Mouse (Mus musculus): Measurements from ENCODE around the gene Dynlt1c. TPM values are rescaled to one million over a fixed set of nuclear protein-coding genes. Genes with fewer than 3 reads are reported as not detected.
A peak's percentile ranks its signal among the peaks of the same experiment; 100 is the strongest.
"Not testable (repeated sequence)": the region's sequence is repeated elsewhere in the genome, so short reads cannot be mapped to it uniquely, and the experiment has no call there.

Dynlt1c gene
- polyA plus RNA-seq (2016; fragmentation: Nextera tagmentation; extraction: Ambion mirVana) = 56.1 and 69.7 TPM in 2 replicates

DNA sequence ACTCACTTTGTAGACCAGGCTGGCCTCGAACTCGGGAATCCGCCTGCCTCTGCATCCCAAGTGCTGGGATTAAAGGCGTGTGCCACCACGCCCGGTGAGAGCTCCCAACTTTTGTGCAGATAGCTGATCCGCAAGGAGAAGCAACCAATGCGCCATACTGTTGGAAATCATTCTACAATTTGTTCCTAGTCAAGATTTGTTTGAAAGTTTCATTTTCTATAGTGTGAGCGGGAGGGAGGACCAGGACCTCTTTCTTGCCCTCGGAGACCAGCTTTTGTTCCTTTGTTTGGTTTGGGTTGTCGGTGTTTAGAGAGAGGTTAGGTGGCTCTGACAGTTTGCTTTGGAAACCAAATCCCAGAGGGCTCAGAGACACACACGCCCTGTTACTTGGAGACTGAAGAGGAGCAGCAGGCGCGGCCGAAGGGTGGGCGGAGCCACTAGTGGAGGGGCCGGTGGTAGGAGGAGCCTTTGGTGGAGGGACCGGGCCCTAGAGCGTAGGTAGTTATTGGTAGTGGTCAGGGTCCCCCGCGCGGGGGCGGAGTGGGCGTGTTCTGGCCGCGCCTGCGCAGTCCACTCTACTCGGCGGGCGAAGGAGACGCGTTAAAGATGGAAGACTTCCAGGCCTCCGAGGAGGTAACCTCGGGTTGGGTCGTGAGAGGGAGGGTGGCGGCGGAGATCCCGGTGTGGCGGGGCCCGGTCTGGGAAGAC, at the start of gene Dynlt1c:
Dynlt1c (plus strand) TSS at position 468 of the 708 bp plus-strand sequence.
- H3K27ac ChIP-seq (replicated peaks); H3K4me1 ChIP-seq; H3K27me3 ChIP-seq; H3K9ac ChIP-seq (replicated peaks); H3K9me3 ChIP-seq; H3K36me3 ChIP-seq: not testable (repeated sequence)
- peak within 1 kb of the TSS; percentile 37 for H3K4me3 ChIP-seq
- WGBS = 10% methylated on average over 30 of the region's 40 CpGs
- ATAC-seq (ENCODE audit: low FRiP score, low read depth) = peak; percentile 97
- H3K4me2 ChIP-seq (replicated peaks) = peak within 1 kb of the TSS; percentile 42

DNA sequence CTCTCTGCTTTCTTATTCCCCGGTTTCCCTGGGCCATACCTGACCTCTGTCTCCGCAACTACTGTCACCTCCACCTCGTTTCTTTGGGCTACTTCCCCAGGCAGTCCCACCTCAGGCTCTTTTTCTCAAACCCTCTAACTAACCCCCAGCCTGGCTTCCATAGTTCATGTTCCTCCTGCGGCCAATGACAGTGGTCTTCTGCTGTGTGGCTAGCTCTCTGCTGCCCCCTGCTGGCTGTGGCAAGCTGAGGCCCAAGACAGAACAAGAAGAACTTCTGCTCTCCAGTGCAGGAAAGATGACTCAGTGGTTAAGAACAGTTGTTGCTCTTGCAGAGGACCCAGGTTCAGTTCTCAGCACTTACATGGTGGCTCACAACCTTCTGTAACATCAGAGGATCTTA, 47.7 kb upstream of the Dynlt1c start:
- ATAC-seq (ENCODE audit: low FRiP score, low read depth) = peak; percentile 76
- no CpG with 5 or more reads among the region's 4 CpGs for WGBS

DNA sequence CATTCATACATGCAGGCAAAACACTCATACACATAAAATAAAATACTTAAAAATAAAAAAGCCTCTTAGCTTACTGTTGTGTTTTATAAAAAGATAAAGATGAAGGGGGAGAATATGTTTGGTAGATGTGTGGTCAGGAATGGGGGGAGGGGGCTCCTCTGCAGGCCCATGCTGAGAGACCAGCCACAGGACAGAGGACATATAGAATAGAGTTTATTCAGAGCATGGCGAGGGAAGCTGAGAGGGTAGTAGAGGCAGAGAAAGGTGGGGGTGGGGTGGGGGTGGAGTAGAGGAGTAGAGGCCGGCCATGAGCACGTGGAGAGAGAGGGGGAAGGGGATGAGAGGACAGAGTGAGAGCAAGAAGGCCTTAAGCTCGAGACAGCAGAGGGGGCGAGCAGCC, 47.2 kb upstream of the Dynlt1c start:
- H3K27me3 ChIP-seq = not testable (repeated sequence)
- peak; percentile 62 for ATAC-seq (ENCODE audit: low FRiP score, low read depth)

More for the DNA sequence above, 47.7 kb upstream of the Dynlt1c start:
- H3K9ac ChIP-seq (replicated peaks); H3K4me3 ChIP-seq; H3K27ac ChIP-seq (replicated peaks); H3K36me3 ChIP-seq; H3K9me3 ChIP-seq; H3K27me3 ChIP-seq; H3K4me1 ChIP-seq; H3K4me2 ChIP-seq (replicated peaks): not testable (repeated sequence)

DNA sequence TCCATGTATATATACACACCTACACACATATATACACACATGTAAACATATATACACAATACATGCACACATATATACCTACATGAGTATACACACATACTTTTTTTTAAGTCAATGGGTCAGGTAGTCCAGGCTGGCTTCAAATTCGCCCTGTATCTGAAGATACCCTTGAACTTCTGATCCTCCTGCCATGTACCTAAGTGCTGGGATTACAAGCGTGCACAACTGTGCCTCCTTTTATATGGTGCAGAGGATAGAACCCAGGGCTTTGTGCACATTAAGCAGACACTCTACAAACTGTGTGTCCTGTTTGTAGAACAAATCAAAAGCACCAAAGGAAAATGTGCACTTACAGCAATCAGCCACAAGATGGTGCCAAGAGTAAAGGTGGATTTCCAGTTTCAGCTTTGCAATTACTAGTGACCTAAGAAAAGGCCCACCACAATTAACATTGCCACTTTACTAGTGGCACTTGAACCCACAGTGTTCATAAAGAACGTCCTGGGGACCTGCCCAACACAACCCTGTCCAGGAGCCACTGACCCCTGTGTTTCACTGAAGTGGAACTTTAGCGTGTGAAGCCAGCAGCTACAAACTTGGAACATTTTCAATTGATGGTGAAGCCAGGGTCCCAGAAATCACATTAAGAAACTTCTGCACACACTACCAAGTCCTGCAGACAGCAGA, 41.9 kb upstream of the Dynlt1c start:
- peak; percentile 58; the same call in 1 of the 2 replicates for ATAC-seq (ENCODE audit: low FRiP score, low read depth)

More for the DNA sequence above, 47.2 kb upstream of the Dynlt1c start:
- not testable (repeated sequence) for H3K9me3 ChIP-seq; H3K4me1 ChIP-seq; H3K27ac ChIP-seq (replicated peaks); H3K36me3 ChIP-seq; H3K4me2 ChIP-seq (replicated peaks); H3K4me3 ChIP-seq; H3K9ac ChIP-seq (replicated peaks)
- no CpG with 5 or more reads among the region's 5 CpGs for WGBS

DNA sequence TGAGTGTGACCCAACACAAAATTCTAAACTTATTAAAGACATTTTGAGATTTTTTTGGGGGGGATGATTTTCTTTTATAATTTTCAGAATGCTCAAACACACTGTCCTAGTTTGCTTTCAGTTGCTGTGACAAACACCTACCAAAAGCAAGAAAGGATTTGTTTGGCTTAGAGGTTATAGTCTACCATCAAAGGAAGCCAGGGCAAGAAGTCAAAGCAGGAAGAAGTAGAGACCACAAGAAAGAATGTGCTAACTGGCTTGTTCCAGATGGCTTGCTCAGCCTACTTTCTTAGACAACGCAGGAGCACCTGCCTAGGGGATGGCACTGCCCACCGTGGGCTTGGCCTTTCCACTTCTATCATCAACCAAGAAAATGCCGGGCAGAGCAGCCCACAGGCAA, 36.6 kb upstream of the Dynlt1c start:
- H3K36me3 ChIP-seq; H3K4me2 ChIP-seq (replicated peaks); H3K4me1 ChIP-seq; H3K4me3 ChIP-seq; H3K27ac ChIP-seq (replicated peaks); H3K9me3 ChIP-seq; H3K27me3 ChIP-seq; ATAC-seq (ENCODE audit: low FRiP score, low read depth); H3K9ac ChIP-seq (replicated peaks): not testable (repeated sequence)
- 95% methylated on average over 3 of the region's 3 CpGs for WGBS

More for the DNA sequence above, 41.9 kb upstream of the Dynlt1c start:
- H3K4me2 ChIP-seq (replicated peaks); H3K4me1 ChIP-seq; H3K9me3 ChIP-seq; H3K27ac ChIP-seq (replicated peaks); H3K27me3 ChIP-seq; H3K36me3 ChIP-seq; H3K4me3 ChIP-seq; H3K9ac ChIP-seq (replicated peaks): not testable (repeated sequence)
- no CpG with 5 or more reads among the region's 4 CpGs for WGBS

DNA sequence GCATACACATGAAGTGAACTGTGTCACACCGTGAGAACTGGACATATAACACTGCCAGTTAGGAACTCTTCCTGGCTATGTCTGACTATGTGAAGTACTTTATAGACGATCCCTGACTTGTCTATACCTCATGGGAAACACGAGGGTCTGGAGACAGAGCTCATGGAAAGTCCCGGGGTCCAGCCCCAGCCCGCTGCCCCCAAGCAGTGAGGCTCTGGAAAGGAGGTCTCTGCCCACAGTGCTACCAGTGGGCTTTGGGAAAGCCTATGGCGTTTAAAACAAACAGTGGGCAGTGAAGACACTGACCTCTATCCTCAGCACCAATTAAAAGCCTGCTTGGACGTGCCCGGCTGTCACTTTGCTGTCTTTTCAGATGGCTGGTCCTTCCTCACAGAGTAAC, 33.6 kb upstream of the Dynlt1c start:
- not testable (repeated sequence) for ATAC-seq (ENCODE audit: low FRiP score, low read depth); H3K27ac ChIP-seq (replicated peaks); H3K4me2 ChIP-seq (replicated peaks); H3K27me3 ChIP-seq; H3K9me3 ChIP-seq; H3K9ac ChIP-seq (replicated peaks); H3K4me1 ChIP-seq; H3K36me3 ChIP-seq; H3K4me3 ChIP-seq
- WGBS = 75% methylated on average over 6 of the region's 8 CpGs

DNA sequence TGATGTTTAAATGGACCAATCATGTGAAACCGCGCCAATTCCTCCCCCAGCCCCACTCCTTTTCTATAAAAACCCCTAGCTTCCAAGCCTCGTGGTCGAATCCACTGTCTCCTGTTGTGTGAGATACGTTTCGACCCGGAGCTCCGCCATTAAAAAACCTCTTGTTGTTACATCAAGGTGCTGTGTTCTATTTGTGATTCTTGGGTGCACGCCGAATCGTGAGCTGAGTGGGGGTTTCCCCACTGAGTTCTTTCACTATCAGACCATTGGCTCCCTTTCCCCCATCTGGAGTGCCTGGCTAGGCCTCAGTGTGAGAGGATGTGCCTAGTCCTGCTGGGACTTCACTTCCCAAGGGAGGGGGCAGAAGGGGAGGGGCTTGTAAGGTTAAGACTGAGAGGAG, 30.2 kb upstream of the Dynlt1c start:
- WGBS = 94% methylated on average over 11 of the region's 11 CpGs
- H3K4me1 ChIP-seq; H3K9ac ChIP-seq (replicated peaks); H3K27ac ChIP-seq (replicated peaks); ATAC-seq (ENCODE audit: low FRiP score, low read depth); H3K4me3 ChIP-seq; H3K9me3 ChIP-seq; H3K36me3 ChIP-seq; H3K27me3 ChIP-seq; H3K4me2 ChIP-seq (replicated peaks): not testable (repeated sequence)

DNA sequence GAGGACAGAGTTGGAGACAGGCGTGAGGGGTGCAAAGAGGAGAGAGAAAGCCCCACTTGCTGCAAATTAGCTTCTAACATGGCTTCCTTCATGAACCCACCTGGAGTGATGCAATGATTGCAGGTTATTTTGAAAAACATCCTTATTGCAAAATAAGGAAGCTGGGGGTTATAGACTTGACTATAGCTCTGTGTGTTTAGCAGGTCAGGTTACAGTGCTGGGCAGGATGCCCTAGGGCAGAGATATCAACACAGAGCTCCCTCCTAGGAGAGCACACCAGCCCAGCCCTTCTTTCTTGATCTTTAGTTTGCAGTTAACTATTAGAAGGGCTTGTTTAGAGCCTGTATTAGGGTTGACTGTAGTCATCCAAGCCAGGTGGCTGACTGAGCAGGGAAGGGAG, 29.3 kb upstream of the Dynlt1c start:
- WGBS = no CpG with 5 or more reads among the region's 1 CpGs
- not testable (repeated sequence) for H3K27me3 ChIP-seq; H3K4me1 ChIP-seq; H3K9me3 ChIP-seq; H3K9ac ChIP-seq (replicated peaks); H3K4me3 ChIP-seq; H3K27ac ChIP-seq (replicated peaks); ATAC-seq (ENCODE audit: low FRiP score, low read depth); H3K4me2 ChIP-seq (replicated peaks); H3K36me3 ChIP-seq

DNA sequence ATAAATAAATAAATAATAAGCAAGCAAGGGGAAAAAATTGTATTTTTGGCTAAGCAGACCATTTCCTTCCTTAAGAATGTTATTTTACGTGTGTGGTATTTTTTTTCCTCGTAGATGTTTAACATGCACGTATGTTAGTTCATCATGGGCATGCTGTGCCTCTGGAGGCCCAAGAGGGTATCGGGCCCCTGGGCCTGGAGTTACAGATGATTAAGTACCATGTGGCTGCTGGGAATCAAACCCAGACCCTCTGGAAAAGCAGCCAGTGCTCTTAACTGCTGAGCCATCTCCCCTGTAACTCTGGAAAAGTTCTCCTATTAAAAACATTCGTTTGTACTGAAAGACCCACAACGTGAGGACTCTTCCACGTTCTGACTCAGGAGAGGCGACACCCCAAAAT, 26.1 kb upstream of the Dynlt1c start:
- H3K27me3 ChIP-seq; H3K9ac ChIP-seq (replicated peaks); H3K4me2 ChIP-seq (replicated peaks); H3K9me3 ChIP-seq; H3K27ac ChIP-seq (replicated peaks); H3K4me3 ChIP-seq; H3K4me1 ChIP-seq; H3K36me3 ChIP-seq; ATAC-seq (ENCODE audit: low FRiP score, low read depth): not testable (repeated sequence)
- 91% methylated on average over 8 of the region's 8 CpGs for WGBS

DNA sequence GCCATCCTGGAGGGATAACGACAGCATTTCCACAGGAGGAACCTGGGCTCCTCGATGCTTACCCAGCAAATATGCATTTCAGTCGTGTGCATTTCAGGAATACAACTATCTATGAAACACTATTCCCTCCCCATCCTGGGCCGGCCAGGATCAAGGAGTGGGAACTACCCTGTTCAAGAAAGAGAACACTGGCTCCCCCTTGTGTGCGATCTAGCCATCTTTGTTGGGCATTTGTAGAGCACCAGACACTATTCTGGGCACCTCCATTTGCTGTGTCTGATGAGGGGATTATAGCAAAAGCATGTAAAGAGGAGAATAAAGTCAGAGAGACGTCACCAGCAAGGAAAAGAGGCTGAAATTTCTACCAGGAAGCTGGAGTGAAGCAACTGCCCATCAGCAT, 12.8 kb upstream of the Dynlt1c start:
- whole genome bisulfite sequencing = no CpG with 5 or more reads among the region's 6 CpGs

DNA sequence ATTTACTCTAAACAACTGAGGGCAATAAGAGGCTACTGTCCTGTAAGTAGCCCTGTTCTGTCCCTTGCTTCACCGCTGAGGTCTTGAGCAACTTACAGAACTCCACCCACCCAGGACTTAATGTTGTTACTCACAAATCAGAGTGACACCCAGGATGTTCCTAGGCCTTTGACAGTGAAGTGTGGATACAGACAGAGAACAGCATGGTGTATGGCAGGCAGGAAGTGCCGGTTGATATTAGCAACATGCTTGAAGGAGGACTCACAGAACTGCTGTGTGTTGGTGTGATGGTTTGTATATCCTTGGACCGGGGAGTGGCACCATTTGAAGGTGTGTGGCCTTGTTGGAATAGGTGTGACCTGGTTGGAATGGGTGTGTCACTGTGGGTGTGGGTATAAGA, 9.4 kb upstream of the Dynlt1c start:
- not testable (repeated sequence) for H3K9ac ChIP-seq (replicated peaks); H3K27me3 ChIP-seq; H3K4me1 ChIP-seq; H3K4me3 ChIP-seq; H3K36me3 ChIP-seq; H3K27ac ChIP-seq (replicated peaks); H3K9me3 ChIP-seq; H3K4me2 ChIP-seq (replicated peaks); ATAC-seq (ENCODE audit: low FRiP score, low read depth)
- 96% methylated on average over 2 of the region's 3 CpGs for WGBS

More for the DNA sequence above, 12.8 kb upstream of the Dynlt1c start:
- H3K4me3 ChIP-seq; H3K9me3 ChIP-seq; ATAC-seq (ENCODE audit: low FRiP score, low read depth); H3K36me3 ChIP-seq; H3K4me1 ChIP-seq; H3K4me2 ChIP-seq (replicated peaks); H3K27ac ChIP-seq (replicated peaks); H3K9ac ChIP-seq (replicated peaks); H3K27me3 ChIP-seq: not testable (repeated sequence)

DNA sequence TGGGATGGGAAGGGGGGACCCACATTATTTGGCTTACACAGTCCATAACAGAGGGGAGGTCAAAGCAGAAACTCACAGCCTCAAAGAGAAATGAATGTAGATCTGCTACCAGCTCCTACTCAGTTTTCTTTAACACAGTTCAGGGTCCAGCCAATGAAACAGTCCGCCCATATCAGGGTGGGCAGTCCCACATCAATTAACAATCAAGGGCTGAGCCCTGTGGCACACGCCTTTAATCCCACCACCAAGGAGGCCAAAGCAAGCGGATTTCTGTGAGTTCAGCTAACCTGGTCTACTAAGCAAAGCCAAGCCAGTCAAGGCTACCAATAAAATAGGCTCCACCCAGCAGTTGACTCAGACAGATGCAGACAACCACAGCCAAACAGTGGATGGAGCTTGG, 7.6 kb upstream of the Dynlt1c start:
- H3K9ac ChIP-seq (replicated peaks); H3K36me3 ChIP-seq; H3K27ac ChIP-seq (replicated peaks); H3K4me3 ChIP-seq; H3K27me3 ChIP-seq; ATAC-seq (ENCODE audit: low FRiP score, low read depth); H3K4me2 ChIP-seq (replicated peaks); H3K4me1 ChIP-seq; H3K9me3 ChIP-seq: not testable (repeated sequence)
- 56% methylated on average over 3 of the region's 3 CpGs for WGBS

All from midbrain, embryonic 12.5 days (tissue).